Mouse (Mus musculus) yolk sac, embryonic 10.5 days (tissue): ENCODE results near the gene Olfr623.

ENCODE experiments used
- DNase-seq: peaks from one replicate; pipeline ENCODE4 v3.0.0-alpha.2; 2017; ENCODE audit warnings: low spot score

Olfr623 gene

DNA sequence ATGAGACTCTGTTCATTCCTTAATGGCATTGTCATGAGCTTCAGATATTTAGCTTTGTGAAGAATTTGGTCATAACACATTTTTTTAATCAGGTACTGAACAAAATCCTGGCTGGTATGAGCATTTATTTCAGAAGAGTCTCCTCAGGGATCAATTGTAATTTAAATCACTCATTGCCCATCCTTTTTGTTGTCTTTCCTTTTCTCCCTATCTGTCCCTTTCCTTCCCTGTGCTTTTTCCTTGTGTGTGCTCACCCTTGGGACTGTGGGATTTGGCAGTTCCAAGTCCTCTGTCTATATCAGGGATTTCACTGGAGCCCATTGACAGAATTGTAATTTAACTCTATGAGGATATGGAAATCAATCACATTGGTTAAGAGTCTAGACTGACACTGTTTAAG is at the start of gene Olfr623:
Gene Olfr623, minus strand, starts transcription at position 101 of the 400 bp plus-strand sequence.
- DNase-seq, result no peak

DNA sequence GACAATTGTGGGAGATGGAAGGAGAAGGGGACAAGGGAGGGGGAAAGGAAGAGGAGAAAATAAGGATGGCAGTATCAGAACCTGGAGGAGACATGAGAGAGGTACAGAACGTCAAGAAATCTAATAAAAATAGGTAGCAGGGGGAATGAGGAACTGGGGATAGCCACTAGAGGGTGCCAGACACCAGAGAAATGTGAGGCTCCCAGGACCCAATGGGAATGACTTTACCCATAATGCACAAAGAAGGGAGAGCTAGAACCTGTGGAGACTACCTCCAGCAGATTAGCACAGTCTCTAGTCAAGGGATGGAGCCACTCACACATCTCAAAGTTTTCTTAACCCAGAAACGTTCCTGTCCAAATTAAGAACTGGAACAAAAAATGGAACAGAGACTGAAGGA is 48.5 kb upstream of the Olfr623 start:
- DNase-seq, result peak; percentile 13

DNA sequence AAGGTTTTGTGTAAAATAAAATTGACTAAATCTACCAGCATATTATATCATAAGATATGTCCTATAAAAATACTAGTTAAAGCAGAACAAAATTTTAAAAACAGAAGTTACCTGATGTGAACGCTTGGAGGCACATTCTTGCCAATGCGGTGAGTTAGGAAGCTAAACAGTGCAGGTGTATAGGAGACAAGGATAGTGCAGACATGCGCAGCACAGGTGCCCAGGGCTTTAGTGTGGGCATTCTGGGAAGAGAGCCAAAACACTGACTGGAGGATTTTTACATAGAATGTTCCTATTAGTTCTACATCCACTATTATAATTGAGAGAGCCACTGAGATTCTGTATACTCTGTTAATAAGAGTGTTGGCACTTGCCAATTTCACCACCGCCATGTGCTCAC is 36.0 kb upstream of the Olfr623 start:
- DNase-seq, result no peak

DNA sequence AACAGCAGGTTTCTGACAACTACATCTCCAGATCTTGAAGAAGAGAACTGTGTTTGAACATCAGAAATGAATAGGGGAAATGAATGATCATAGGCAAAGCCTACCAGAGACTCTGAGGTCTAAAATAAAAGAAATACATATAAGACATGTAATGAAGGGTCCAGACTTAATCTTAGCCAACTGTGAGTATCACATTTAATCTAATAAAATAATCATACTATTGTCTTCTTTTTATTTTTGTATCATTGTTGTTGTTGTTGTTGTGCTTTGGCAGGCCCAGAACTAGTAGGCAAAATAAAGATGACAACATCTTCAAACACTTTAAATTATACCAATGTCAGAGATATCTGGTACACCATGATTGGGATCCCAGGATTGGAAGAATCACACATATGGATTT is 18.9 kb upstream of the Olfr623 start, which contains the start of gene Olfr625-ps1:
Gene Olfr625-ps1, plus strand, starts transcription at position 301 of the 400 bp plus-strand sequence.
- no peak for DNase-seq

DNA sequence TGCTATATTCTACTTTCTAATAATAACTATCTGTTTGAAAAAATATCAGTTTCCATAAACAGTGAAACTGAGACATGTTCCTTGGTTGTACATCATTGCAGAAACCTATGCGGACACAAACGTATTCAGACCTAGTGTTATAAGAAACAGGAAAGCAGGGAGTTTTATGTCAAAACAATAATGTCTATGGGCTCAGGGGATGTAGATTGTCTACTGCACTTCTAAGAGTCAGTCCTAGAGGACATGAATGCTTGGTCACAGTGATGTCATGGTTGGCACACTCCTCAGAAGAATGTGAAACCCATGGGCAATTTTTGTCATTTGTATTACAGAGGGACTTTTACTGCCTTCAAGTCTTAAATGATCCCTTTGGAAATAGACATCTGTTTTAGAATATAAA is 7.6 kb upstream of the Olfr623 start, which contains the start of gene Olfr624:
Gene Olfr624, minus strand, starts transcription at position 101 of the 400 bp plus-strand sequence.
- no peak for DNase-seq

DNA sequence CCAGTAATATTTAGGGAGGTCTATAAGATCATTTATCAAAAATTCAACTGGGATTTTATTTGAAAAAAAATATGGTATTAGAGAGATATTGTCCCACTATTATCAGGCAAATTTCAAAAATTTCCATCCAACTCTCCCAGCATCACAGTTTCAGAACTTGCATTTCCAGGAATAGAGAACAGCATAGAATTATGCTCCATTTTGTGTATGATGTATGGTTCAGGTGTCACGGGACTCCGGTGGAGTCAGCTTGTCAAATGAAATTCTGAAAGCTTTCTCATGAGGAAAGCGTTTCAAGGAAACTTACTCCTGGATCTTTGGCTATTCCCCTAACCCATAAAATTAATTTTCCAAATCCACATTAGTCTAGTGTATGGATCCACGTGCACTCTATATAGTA is 19.4 kb downstream of the Olfr623 start:
- DNase-seq, result no peak

DNA sequence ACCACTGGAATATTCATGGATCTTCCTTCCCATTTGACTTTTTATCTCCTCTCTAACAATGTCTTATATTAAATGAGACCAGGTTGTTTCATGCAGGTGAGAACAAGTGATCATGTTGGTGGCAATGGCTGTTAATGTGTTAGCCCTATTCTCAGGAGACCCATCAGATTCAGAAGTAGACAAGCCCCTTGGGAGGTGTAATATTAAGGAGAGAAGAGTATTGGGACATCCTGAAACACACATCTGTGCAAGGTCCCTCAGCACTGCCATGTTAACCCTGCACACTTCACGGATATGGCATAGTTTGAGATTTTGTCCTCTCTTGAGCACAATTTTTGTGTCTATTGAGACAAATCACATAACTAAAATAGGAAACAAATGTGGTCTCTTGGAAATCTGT is 20.9 kb downstream of the Olfr623 start, which contains the start of gene Olfr622:
Gene Olfr622, minus strand, starts transcription at position 101 of the 400 bp plus-strand sequence.
- no peak for DNase-seq

DNA sequence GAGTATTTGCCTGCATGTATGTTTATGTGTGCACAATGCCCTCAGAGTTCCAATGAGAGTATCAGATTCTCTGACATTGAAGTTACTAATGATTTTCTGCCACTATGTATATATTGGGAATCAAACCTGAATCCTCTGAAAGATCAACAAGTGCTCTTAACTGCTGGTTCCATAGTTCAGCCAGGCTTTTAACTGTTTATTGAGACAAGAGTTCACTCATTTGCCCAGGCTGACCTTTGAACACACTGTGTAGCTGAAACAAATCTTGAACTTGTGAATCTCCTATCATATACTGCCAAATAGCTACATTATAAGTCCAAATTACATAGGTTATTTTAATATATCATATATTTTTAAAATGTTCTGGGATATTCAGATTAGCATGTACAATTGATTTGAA is 26.7 kb downstream of the Olfr623 start:
- DNase-seq, result no peak

DNA sequence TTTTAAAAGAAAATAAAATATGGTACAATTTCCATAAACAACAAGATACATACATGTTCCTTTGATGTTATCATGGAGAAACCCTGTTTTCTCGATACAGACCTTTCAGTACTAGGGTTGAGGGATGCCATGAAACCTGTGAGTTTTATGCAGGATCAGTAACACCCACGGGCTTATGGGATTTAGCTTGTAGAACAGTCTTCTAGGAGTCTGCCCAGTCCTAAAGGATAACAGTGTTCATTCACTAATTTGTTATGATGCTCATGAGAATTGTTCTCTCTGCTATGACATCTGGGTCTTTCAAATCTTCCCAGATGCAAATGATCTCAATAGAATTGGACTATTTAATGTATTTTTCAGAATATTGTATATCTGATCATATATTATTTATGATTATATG is 51.1 kb downstream of the Olfr623 start, which contains the start of gene Olfr620:
Gene Olfr620, minus strand, starts transcription at position 101 of the 400 bp plus-strand sequence.
- DNase-seq, result no peak
